Mouse (Mus musculus) limb, embryonic 10.5 days (tissue): Measurements from ENCODE around the gene Sv2a. TPM values are rescaled to one million over a fixed set of nuclear protein-coding genes. Genes with fewer than 3 reads are reported as not detected.
A peak's percentile ranks its signal among the peaks of the same experiment; 100 is the strongest.
"Not testable (repeated sequence)": the region's sequence is repeated elsewhere in the genome, so short reads cannot be mapped to it uniquely, and the experiment has no call there.

Experiments
- DNase-seq: peaks from one replicate; pipeline ENCODE4 v3.0.0-alpha.2; 2017; ENCODE audit warnings: low spot score
- H3K27ac ChIP-seq: fragments of 300-500 bp; sonication (generic); 2 replicates; pipeline ENCODE4 v1.5.1; 2016; ENCODE audit warnings: mild to moderate bottlenecking
- H3K27me3 ChIP-seq: fragments of 300-500 bp; sonication (generic); 2 replicates; pipeline ENCODE4 v1.6.1; 2016; ENCODE audit warnings: low read depth, mild to moderate bottlenecking; ENCODE audit not compliant: poor library complexity, severe bottlenecking
- H3K36me3 ChIP-seq: fragments of 300-500 bp; sonication (generic); 2 replicates; pipeline ENCODE4 v1.6.1; 2016; ENCODE audit warnings: mild to moderate bottlenecking, moderate library complexity
- H3K4me1 ChIP-seq: fragments of 300-500 bp; sonication (generic); 2 replicates; pipeline ENCODE4 v1.6.1; 2016
- H3K4me3 ChIP-seq: fragments of 300-500 bp; sonication (generic); 2 replicates; pipeline ENCODE4 v1.5.1; 2016; ENCODE audit warnings: mild to moderate bottlenecking, moderate library complexity
- H3K9me3 ChIP-seq: fragments of 300-500 bp; sonication (generic); replicated peaks from 2 replicates; pipeline ENCODE4 v1.6.1; 2016; ENCODE audit warnings: mild to moderate bottlenecking
- WGBS: fragments of 180-500 bp; shearing (Covaris S2); methylation state at CpG from one replicate; pipeline ENCODE4 v1.1.7; 2016; 5-methylcytosine and 5-hydroxymethylcytosine counted together
- polyA plus RNA-seq: library from polyadenylated mRNA; unstranded; fragments of >200 nt; fragmentation: Nextera tagmentation; extraction: Ambion mirVana; gene quantifications from 2 replicates; pipeline ENCODE4 v1.2.1, GENCODE M21; 2016

Gene Sv2a
- polyA plus RNA-seq, 1 experiment from 2014 or later: 3.9 TPM

GRCm38 (mm10) chr3:96219191-96219641, 38.3 kb downstream of the Sv2a start:
- Histone ChIP-seq H3K27ac (peak overlapping the region; percentile 97), H3K36me3 (no peaks in the 10 kb centered on the region), H3K4me3 (peak overlapping the region; percentile 65), H3K27me3 (no peaks in the 10 kb centered on the region), H3K4me1 (peaks cover 28% of the 10 kb centered on the region), H3K9me3 (no peaks in the 10 kb centered on the region)
- peak; percentile 61 for DNase-seq
- under 1% methylated on average over 12 of the region's 12 CpGs for WGBS

- Histone ChIP-seq H3K27ac (peak within 1 kb of the TSS; percentile 97), H3K4me3 (peak within 1 kb of the TSS; percentile 65), H3K27me3 (no peaks in the 10 kb centered on the region), H3K4me1 (peaks cover 28% of the 10 kb centered on the region), H3K36me3 (no peaks in the 10 kb centered on the region), H3K9me3 (no peaks in the 10 kb centered on the region)
- under 1% methylated on average over 37 of the region's 37 CpGs for WGBS
- DNase-seq: peak; percentile 82
Measured at GRCm38 (mm10) chr3:96219661-96220130, 38.7 kb downstream of the Sv2a start, which contains the start of the genes Bola1 and Hist2h2ab. Gene Bola1, minus strand, starts transcription at chr3:96219709. Gene Hist2h2ab, plus strand, starts transcription at chr3:96219865.

GRCm38 (mm10) chr3:96220131-96220764, 39.3 kb downstream of the Sv2a start:
- DNase-seq: peak; percentile 59
- under 1% methylated on average over 31 of the region's 47 CpGs for WGBS
- peak overlapping the region; percentile 97 for H3K27ac ChIP-seq
- not testable (repeated sequence) for H3K36me3 ChIP-seq, H3K9me3 ChIP-seq, H3K27me3 ChIP-seq
- H3K4me3 ChIP-seq: peak overlapping the region; percentile 65
- H3K4me1 ChIP-seq: peaks cover 28% of the 10 kb centered on the region

GRCm38 (mm10) chr3:96220765-96221639, 40.1 kb downstream of the Sv2a start, which contains the start of the genes Hist2h2ac and Hist2h2be:
Gene Hist2h2ac, minus strand, starts transcription at chr3:96220880.
Gene Hist2h2be, plus strand, starts transcription at chr3:96221119.
- no peaks in the 10 kb centered on the region for H3K27me3 ChIP-seq
- peak within 1 kb of the TSS; percentile 65 for H3K4me3 ChIP-seq
- no peaks in the 10 kb centered on the region for H3K36me3 ChIP-seq
- peaks cover 29% of the 10 kb centered on the region for H3K4me1 ChIP-seq
- under 1% methylated on average over 43 of the region's 43 CpGs for WGBS
- no peaks in the 10 kb centered on the region for H3K9me3 ChIP-seq
- peak; percentile 80 for DNase-seq
- peak within 1 kb of the TSS; percentile 97 for H3K27ac ChIP-seq

GRCm38 (mm10) chr3:96221640-96222038, 40.7 kb downstream of the Sv2a start:
- peaks cover 33% of the 10 kb centered on the region for H3K4me1 ChIP-seq

GRCm38 (mm10) chr3:96222774-96223173, 41.8 kb downstream of the Sv2a start:
- no peak overlapping the region for H3K27ac ChIP-seq
- H3K27me3 ChIP-seq: no peaks in the 10 kb centered on the region
- DNase-seq: no peak
- no peaks in the 10 kb centered on the region for H3K9me3 ChIP-seq
- 93% methylated on average over 4 of the region's 4 CpGs for WGBS
- H3K4me3 ChIP-seq: no peak overlapping the region
- H3K36me3 ChIP-seq: no peaks in the 10 kb centered on the region
- peaks cover 33% of the 10 kb centered on the region for H3K4me1 ChIP-seq

More at GRCm38 (mm10) chr3:96221640-96222038, 40.7 kb downstream of the Sv2a start:
- Histone ChIP-seq H3K36me3 (no peaks in the 10 kb centered on the region), H3K9me3 (no peaks in the 10 kb centered on the region), H3K27me3 (no peaks in the 10 kb centered on the region), H3K4me3 (peak overlapping the region; percentile 65), H3K27ac (peak overlapping the region; percentile 97)
- no peak for DNase-seq
- 26% methylated on average over 9 of the region's 9 CpGs for WGBS

GRCm38 (mm10) chr3:96225421-96225820, 44.5 kb downstream of the Sv2a start:
- H3K36me3 ChIP-seq: no peaks in the 10 kb centered on the region
- no peaks in the 10 kb centered on the region for H3K27me3 ChIP-seq
- no peaks in the 10 kb centered on the region for H3K9me3 ChIP-seq
- no peak overlapping the region for H3K4me3 ChIP-seq
- peak overlapping the region; percentile 66 for H3K27ac ChIP-seq
- WGBS: 50% methylated on average over 2 of the region's 2 CpGs
- no peak for DNase-seq
- H3K4me1 ChIP-seq: peaks cover 25% of the 10 kb centered on the region

GRCm38 (mm10) chr3:96226695-96227648, 46.0 kb downstream of the Sv2a start:
- H3K36me3 ChIP-seq: no peaks in the 10 kb centered on the region
- DNase-seq: no peak
- H3K27me3 ChIP-seq: no peaks in the 10 kb centered on the region
- H3K9me3 ChIP-seq: no peaks in the 10 kb centered on the region
- H3K27ac ChIP-seq: peak overlapping the region; percentile 51
- H3K4me3 ChIP-seq: no peak overlapping the region
- peaks cover 15% of the 10 kb centered on the region for H3K4me1 ChIP-seq
- 71% methylated on average over 8 of the region's 8 CpGs for WGBS

- H3K9me3 ChIP-seq: no peaks in the 10 kb centered on the region
- no peak overlapping the region for H3K27ac ChIP-seq
- 66% methylated on average over 2 of the region's 2 CpGs for WGBS
- H3K4me1 ChIP-seq: peaks cover 11% of the 10 kb centered on the region
- DNase-seq: no peak
- no peak overlapping the region for H3K4me3 ChIP-seq
- no peaks in the 10 kb centered on the region for H3K27me3 ChIP-seq
- no peaks in the 10 kb centered on the region for H3K36me3 ChIP-seq
Measured at GRCm38 (mm10) chr3:96228828-96229227, 47.9 kb downstream of the Sv2a start.

- Histone ChIP-seq H3K9me3 (no peaks in the 10 kb centered on the region), H3K27ac (no peak overlapping the region), H3K27me3 (no peaks in the 10 kb centered on the region), H3K4me1 (peaks cover 8% of the 10 kb centered on the region), H3K36me3 (no peaks in the 10 kb centered on the region), H3K4me3 (no peak overlapping the region)
- 86% methylated on average over 2 of the region's 2 CpGs for WGBS
- no peak for DNase-seq
Measured at GRCm38 (mm10) chr3:96230404-96230803, 49.5 kb downstream of the Sv2a start.

- Histone ChIP-seq H3K9me3 (no peaks in the 10 kb centered on the region), H3K4me3 (no peak overlapping the region), H3K27ac (no peak overlapping the region), H3K36me3 (no peaks in the 10 kb centered on the region), H3K27me3 (no peaks in the 10 kb centered on the region), H3K4me1 (peaks cover 2% of the 10 kb centered on the region; the same call in 1 of the 2 replicates)
- no peak for DNase-seq
- 78% methylated on average over 4 of the region's 4 CpGs for whole genome bisulfite sequencing
Measured at GRCm38 (mm10) chr3:96230910-96231757, 50.2 kb downstream of the Sv2a start.
